Mouse (Mus musculus) heart, postnatal 0 days (tissue): Measurements from ENCODE around the gene Rasgrp3. TPM values are rescaled to one million over a fixed set of nuclear protein-coding genes. Genes with fewer than 3 reads are reported as not detected.

Experiments
- ATAC-seq: fragments of 200-750 bp; cut with Nextera tagmentation; 2 replicates; pipeline ENCODE4 v1.8.0; 2017; ENCODE audit warnings: low read depth, moderate number of reproducible peaks, moderate library complexity; ENCODE audit not compliant: insufficient read depth
- DNase-seq: peaks from one replicate; pipeline ENCODE4 v3.0.0-alpha.2; 2016; ENCODE audit warnings: low spot score
- H3K27ac ChIP-seq: fragments of 300-500 bp; sonication (generic); 2 replicates; pipeline ENCODE4 v1.5.1; 2014; ENCODE audit warnings: low read depth, mild to moderate bottlenecking
- H3K27me3 ChIP-seq: fragments of 300-500 bp; sonication (generic); 2 replicates; pipeline ENCODE4 v1.6.1; 2014; ENCODE audit warnings: low read length, mixed read lengths; ENCODE audit not compliant: control insufficient read depth, insufficient read depth
- H3K36me3 ChIP-seq: fragments of 300-500 bp; sonication (generic); replicated peaks from 2 replicates; pipeline ENCODE4 v1.6.1; 2014; ENCODE audit warnings: low read length, mixed read lengths; ENCODE audit not compliant: control insufficient read depth, insufficient read depth
- H3K4me1 ChIP-seq: fragments of 300-500 bp; sonication (generic); 2 replicates; pipeline ENCODE4 v1.6.1; 2014; ENCODE audit warnings: antibody characterized with exemption; ENCODE audit not compliant: control insufficient read depth, insufficient read depth
- H3K4me2 ChIP-seq: fragments of 300-500 bp; sonication (generic); 2 replicates; pipeline ENCODE4 v1.6.1; 2014; ENCODE audit warnings: low read depth, mild to moderate bottlenecking, low read length, moderate library complexity
- H3K4me3 ChIP-seq: fragments of 300-500 bp; sonication (generic); 2 replicates; pipeline ENCODE4 v1.5.1; 2014; ENCODE audit warnings: low read depth, low read length
- H3K9ac ChIP-seq: fragments of 300-500 bp; sonication (generic); replicated peaks from 2 replicates; pipeline ENCODE4 v1.6.1; 2014; ENCODE audit warnings: low read depth, low read length, mixed read lengths
- H3K9me3 ChIP-seq: fragments of 300-500 bp; sonication (generic); replicated peaks from 2 replicates; pipeline ENCODE4 v1.6.1; 2016; ENCODE audit warnings: low read length; ENCODE audit not compliant: control insufficient read depth
- CTCF ChIP-seq: IDR thresholded peaks from 2 replicates; pipeline ENCODE4 v1.5.1; 2016; ENCODE audit warnings: antibody characterized with exemption, control low read depth, low read depth
- EP300 ChIP-seq: IDR thresholded peaks from 2 replicates; pipeline ENCODE4 v1.6.1; 2016; ENCODE audit warnings: antibody characterized with exemption, low read depth
- WGBS: fragments of 180-500 bp; shearing (Covaris S2); extraction: QIAGEN DNeasy Blood & Tissue Kit; methylation state at CpG from one replicate; pipeline ENCODE4 v1.1.7; 2014; 5-methylcytosine and 5-hydroxymethylcytosine counted together
- polyA plus RNA-seq: library from polyadenylated mRNA; unstranded; fragments of >200 nt; fragmentation: Nextera tagmentation; extraction: Ambion mirVana; gene quantifications from 2 replicates; pipeline ENCODE4 v1.2.1, GENCODE M21; 2015
- total RNA-seq: library from RNA; depleted of rRNA; stranded (reverse); fragments of >200 nt; gene quantifications from 2 replicates; pipeline ENCODE4 v1.2.3, GENCODE M21; 2014; ENCODE audit warnings: low replicate concordance

Rasgrp3 gene
- total and polyA plus RNA-seq, 2 experiments from 2014 or later, result 17.2 to 23.5 TPM

DNA sequence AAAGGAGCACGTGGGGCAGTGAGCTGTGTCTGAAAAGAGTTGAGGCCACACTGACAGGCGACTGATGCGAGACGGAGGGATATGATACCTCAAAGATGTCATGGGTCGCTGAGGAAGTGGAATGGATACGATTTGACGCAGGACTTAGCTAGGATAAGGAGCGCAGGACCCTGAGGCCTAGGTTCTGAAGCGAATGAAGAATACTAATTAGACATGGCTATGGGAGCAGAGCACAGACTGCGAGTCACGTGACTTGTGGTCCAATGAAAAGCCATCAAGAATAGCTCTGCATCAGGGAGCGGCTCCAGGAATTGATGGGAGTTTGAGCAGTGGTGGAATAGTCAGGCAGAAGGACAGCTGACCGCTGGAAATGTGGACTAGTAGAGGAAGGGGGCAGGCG is 3.4 kb downstream of the Rasgrp3 start:
- 76% methylated on average over 14 of the region's 14 CpGs for WGBS
- Histone ChIP-seq H3K27ac (peak overlapping the region; percentile 14; the same call in 1 of the 2 replicates), H3K36me3 (no peaks in the 10 kb centered on the region), H3K4me2 (peak overlapping the region; percentile 47; the same call in 1 of the 2 replicates), H3K4me3 (no peak overlapping the region; the same call in 1 of the 2 replicates), H3K9me3 (no peaks in the 10 kb centered on the region), H3K9ac (no peak overlapping the region), H3K4me1 (peaks cover 12% of the 10 kb centered on the region; the same call in 1 of the 2 replicates), H3K27me3 (no peaks in the 10 kb centered on the region)
- no peak for TF ChIP-seq CTCF
- no peak for TF ChIP-seq EP300
- no peak for ATAC-seq
- no peak for DNase-seq

DNA sequence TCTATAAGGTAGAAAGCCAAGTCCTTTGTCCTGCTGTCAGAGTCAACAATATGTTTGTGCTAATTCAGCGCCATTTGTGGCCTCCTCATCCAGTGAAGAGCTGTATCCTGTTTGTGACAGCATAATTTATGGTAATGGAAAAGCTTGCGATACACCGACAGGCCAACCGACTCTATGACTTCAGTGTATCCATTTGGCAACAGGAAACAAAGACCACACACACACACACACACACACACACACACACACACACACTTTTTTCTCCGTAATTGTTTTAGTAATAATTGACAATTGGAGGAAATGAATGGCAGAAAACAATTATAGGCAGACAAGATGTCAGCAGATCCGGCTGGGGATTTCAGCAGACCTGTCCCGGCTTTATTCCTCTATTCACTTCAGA is 4.9 kb downstream of the Rasgrp3 start:
- 60% methylated on average over 7 of the region's 7 CpGs for WGBS
- no peak overlapping the region for H3K4me3 ChIP-seq
- H3K4me1 ChIP-seq, result peaks cover 12% of the 10 kb centered on the region; the same call in 1 of the 2 replicates
- no peaks in the 10 kb centered on the region for H3K27me3 ChIP-seq
- peak; percentile 45; the same call in 1 of the 2 replicates for ATAC-seq
- H3K4me2 ChIP-seq, result peak overlapping the region; percentile 12; the same call in 1 of the 2 replicates
- no peaks in the 10 kb centered on the region for H3K9me3 ChIP-seq
- no peak overlapping the region for H3K9ac ChIP-seq
- H3K36me3 ChIP-seq, result no peaks in the 10 kb centered on the region
- TF ChIP-seq CTCF, result no peak
- 0 out of 2 replicates have a peak, but pooled peaks have one; percentile 29 for TF ChIP-seq EP300
- no peak for DNase-seq
- peak overlapping the region; percentile 62 for H3K27ac ChIP-seq

DNA sequence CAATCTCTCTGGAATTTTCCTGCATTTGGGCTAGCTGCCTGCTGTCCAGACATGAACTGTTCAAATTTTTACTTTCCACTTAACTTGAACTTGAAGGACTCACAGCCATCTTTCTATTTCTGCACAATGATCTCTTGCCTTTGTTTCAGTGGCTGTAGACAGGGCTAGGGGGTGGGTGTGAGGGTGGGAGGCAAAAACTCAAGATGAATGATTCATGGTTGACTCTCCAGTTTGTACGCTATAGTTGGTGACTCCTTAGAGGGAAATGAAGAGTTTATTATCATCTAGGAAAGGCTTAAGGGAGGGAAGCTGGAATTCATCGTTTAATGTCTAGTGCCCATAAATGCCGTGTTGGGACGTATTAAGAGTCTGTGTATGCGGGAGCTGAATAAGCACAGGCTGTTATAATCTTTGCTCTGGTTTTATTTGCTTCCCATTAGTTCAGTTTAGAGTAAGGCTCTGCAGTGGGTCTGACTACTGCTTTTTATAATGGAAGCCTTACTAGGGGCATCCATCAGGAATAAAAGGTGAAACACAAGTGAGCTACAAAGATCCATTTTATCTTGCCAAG is 5.6 kb downstream of the Rasgrp3 start:
- H3K9ac ChIP-seq, result no peak overlapping the region
- ATAC-seq, result no peak

DNA sequence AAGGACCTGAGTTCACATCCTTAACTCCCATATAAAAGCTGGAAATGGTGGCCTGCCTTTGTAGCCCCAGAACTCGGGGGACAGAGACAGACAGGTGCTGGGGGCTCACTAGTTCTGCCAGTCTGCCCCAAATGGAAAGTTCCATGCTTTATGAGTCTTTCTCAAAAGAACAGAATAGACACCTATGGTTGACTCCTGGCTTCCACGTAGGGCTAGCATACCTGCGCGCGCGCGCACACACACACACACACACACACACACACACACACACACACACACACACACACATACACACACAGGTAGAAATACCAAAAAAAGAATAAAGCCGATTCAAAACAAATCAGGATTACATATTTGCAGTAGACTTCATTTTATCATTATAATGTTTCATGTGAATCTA is 6.7 kb downstream of the Rasgrp3 start:
- TF ChIP-seq CTCF (no peak), EP300 (no peak)
- DNase-seq, result no peak
- no peak for ATAC-seq
- H3K9me3 ChIP-seq, result no peaks in the 10 kb centered on the region
- peaks cover 12% of the 10 kb centered on the region; the same call in 1 of the 2 replicates for H3K4me1 ChIP-seq
- H3K4me2 ChIP-seq, result no peak overlapping the region
- WGBS, result 95% methylated on average over 8 of the region's 8 CpGs
- H3K4me3 ChIP-seq, result no peak overlapping the region
- no peak overlapping the region for H3K9ac ChIP-seq
- H3K36me3 ChIP-seq, result no peaks in the 10 kb centered on the region
- no peaks in the 10 kb centered on the region for H3K27me3 ChIP-seq
- H3K27ac ChIP-seq, result no peak overlapping the region

More for the DNA sequence above, 5.6 kb downstream of the Rasgrp3 start:
- H3K4me1 ChIP-seq, result peaks cover 12% of the 10 kb centered on the region; the same call in 1 of the 2 replicates
- H3K4me2 ChIP-seq, result peak overlapping the region; percentile 12; the same call in 1 of the 2 replicates
- H3K4me3 ChIP-seq, result no peak overlapping the region
- no peak for TF ChIP-seq EP300
- TF ChIP-seq CTCF, result no peak
- H3K27ac ChIP-seq, result peak overlapping the region; percentile 62
- no peaks in the 10 kb centered on the region for H3K36me3 ChIP-seq
- DNase-seq, result no peak
- WGBS, result 61% methylated on average over 5 of the region's 5 CpGs
- H3K27me3 ChIP-seq, result no peaks in the 10 kb centered on the region
- no peaks in the 10 kb centered on the region for H3K9me3 ChIP-seq

DNA sequence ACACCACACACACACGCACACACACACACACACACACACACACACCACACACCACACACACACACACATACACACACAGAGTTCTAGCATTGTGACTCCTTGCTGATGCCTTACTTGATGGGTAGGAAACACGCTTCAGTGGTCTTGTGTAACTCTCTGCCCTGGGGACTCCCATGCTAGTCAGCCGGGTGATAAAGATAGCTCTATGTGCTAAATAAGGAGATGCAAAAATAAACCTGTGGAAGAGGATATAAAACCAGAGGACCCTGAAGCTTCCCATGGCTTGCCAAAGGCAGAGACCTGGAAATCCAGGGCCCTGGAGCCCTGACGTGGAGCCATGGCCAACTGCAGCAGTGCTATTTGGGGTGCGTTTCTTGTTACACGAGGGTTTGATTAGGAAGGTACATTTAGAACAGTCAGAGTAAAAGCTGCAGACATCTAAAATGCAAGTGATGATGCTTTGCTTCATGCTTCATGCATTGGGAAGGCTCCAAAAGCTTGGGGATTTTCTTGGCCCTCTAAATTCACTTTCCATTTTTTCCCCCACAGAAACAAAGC is 7.4 kb downstream of the Rasgrp3 start:
- TF ChIP-seq EP300 (no peak), CTCF (no peak)
- Histone ChIP-seq H3K4me3 (no peak overlapping the region), H3K36me3 (no peaks in the 10 kb centered on the region), H3K27me3 (no peaks in the 10 kb centered on the region), H3K9ac (no peak overlapping the region), H3K27ac (peak overlapping the region; percentile 19; the same call in 1 of the 2 replicates), H3K4me1 (peaks cover 12% of the 10 kb centered on the region; the same call in 1 of the 2 replicates), H3K4me2 (no peak overlapping the region), H3K9me3 (no peaks in the 10 kb centered on the region)
- DNase-seq (no peak), ATAC-seq (peak; percentile 36; the same call in 1 of the 2 replicates)
- 17% methylated on average over 5 of the region's 6 CpGs for WGBS
